Mouse (Mus musculus) embryo, embryonic 10.5 days (tissue): Measurements from ENCODE around the gene Ubl5.
"Not testable (repeated sequence)": the region's sequence is repeated elsewhere in the genome, so short reads cannot be mapped to it uniquely, and the experiment has no call there.

Source experiments
- DNase-seq: peaks from one replicate; pipeline ENCODE4 v3.0.0-alpha.2; 2015; ENCODE audit warnings: low spot score

The Ubl5 gene

DNA sequence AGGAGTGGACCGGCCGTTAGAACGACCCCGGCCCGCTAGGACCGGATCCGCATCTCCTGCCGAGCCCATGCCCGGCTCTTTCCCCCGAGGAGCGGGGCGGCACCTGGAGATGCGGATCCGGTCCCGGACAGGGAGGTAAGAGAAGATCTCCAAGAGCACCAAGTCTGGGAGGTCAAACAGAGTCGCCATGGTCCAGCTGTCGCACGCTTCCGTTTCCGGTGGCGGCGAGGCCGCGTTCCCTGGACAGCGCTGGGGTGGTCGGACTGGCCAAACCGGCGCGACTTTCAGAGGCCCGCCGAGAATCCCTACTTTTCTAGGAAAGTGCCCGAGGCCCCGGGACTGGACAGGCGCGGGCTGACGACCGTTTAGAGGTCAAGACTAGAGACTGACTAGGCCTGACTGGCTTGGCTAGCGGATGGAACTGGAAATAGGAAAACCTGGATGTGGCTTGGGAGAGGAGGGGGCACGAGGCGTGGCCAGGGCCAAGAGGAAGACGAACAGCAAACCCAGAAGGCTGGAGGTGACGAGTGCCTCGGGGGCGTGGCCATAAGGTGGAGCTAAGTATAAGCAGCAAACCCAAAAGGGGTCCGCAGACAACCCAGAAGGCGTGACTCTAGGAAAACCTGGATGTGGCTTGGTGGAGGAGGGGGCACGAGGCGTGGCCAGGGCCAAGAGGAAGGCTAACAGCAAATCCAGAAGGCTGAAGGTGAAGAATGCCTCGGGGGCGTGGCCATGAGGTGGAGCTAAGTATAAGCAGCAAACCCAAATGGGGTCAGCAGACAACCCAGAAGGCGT is at the start of gene Ubl5:
TSS of gene Ubl5 (plus strand) at position 778 of the 795 bp plus-strand sequence.
- DNase-seq = peak; percentile 98

DNA sequence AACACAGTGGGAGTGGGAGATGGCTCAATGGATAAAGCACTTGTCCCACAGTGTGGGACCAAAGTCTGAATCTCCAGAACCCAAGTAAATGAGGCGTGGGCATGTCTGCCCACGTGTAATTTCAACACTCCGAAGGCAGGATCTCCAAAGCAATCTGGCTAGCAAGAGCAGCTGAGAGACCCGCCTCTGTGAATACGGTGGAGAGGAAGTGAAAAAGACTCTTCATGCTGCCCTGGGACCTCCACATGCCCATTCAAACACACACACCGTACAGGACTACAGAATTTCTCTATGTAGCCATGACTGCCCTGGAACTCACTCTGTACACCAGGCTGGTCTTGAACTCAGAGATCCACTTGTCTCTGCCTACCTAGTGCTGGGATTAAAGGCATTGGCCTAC is 41.4 kb upstream of the Ubl5 start:
- DNase-seq = no peak

DNA sequence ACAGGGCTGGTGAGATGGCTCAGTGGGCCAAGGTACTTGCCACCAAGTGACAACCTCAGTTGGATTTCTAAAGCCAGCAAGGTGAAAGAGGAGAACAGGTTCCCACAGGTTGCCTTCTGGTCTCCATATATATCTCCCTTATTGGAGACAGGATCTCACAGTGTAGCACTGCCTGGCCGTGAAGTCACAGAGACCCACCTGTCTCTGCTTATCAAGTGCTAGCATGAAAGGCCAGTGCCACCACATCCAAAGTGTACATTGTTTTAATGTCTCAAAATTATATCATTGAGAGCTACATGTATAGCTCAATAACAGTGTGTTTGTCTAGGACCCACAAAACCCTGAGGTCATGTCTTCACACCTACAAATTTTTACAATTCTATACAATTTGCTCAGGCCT is 36.4 kb upstream of the Ubl5 start:
- no peak for DNase-seq

DNA sequence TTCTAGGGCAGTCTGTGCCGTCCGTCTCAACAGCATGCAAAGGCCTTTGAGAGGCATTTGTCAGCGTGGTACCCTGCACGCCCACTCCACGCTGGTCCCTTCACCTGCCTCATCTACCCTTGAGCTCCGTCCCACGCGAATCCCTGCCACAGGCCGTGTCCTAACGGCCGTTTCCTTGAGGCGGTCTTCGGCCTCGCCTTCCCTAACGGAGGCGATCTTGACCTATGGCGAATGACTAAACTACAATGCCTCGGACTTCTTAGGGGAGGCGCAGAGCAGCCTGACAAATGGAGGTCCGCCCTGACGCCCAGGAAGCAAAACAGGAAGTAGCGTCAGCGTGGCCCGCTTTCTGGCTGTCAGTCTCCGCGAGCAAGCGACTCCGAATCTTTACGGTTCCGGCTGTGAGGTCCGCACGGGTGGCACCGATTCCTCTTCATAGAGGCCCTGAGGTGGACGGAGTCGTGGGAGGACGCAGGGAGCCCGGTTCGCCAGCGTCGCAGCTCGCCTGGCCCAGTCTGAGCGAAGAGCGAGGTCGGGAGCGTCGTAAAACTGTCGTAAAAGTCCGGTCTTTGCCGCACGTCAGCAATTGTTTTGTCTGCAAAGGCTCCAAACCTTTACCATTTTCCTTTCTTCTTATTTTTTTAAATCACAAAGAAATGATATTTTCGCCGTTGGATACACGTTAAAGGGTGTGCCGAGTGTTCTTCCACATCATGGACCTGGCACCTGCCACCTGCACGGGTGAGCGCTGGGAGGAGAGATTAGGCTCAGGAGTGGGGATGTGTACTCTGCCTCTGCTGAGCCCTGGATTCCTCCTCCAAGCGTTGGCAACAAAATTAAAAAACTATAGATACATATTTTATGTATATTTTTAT is 35.3 kb upstream of the Ubl5 start:
- DNase-seq = peak; percentile 93

DNA sequence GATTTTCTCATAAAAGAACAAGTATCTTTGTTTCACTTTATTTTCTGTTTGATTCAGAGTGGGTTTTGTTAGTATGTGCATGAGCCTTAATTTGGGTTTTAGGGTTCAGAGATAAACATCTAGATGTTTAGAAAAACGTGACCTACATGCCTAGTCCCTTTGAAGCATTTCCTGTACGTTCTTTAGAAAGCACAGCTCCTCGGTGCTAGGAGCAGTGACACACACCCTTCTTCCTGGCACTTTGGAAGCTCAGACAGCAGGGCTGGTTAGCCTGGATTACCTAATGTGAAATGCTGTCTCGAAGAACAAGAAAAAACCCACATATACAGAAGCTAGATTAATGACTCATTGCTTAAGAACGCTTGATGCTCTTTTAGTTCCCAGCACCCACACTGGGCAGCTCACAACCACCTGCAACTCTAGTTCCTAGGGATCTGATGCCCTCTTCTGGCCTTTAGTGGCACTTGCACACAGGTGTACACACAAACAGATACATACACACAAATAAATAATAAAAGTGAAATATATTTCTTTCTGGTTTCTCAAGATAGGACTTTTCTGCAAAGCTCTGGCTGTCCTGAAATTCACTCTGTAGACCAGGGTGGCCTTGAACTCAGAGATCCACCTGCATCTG is 32.7 kb upstream of the Ubl5 start:
- no peak for DNase-seq

DNA sequence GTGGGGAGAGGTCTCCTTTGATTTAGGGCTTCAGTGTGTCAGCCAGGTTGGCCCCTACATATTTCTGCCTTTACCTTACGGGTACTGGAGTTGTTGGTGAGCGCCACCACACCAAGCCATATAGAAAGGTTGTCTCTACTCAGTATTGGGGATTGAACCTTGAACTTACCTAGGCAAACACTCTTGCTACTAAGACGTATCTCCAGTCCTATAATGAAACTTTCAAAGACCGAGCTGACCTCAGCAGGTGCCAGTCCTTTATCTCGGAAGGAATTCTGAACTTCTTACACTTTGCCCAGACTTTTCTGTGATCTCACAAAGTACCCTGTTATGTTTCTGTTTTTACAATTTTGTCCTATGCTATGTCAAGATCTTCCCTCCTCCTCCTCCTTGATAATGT is 30.7 kb upstream of the Ubl5 start:
- DNase-seq = no peak

DNA sequence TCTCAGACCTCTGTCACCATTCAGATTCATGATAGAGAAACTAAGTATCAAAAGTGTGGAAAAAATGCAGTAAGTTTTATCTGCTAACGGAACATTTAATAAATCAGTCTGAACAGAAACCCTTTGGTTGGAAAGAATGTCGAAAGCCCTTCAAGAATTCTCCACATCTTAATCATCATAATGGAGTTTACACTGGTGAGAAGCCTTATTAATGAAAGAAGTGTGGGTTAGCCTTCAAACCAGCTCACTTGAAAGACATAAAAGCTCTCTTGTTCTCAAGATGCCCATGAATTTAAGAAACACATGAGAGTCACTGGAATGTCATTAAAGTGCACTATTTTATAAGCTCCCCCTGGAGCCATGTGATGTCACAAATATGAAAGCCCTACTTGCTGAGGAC is 26.0 kb upstream of the Ubl5 start:
- no peak for DNase-seq

DNA sequence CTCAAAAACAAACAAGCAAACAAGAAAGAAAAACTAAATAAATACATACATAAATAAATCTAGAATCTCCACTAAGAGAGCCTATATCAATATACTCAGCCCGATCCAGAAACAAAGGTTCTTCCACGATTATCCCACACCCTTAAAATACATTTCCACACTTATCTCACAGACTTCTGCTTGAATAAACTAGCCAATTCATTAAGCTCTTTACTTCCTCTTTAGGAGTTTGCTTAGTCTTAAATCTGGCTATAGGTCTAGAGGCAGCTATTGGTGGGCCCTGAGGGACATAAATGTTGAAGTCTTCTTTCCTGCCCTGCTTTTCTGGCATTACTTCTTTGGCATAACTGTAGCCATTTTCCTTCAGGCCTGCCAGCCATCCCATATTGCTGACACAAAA is 11.3 kb upstream of the Ubl5 start:
- no peak for DNase-seq

DNA sequence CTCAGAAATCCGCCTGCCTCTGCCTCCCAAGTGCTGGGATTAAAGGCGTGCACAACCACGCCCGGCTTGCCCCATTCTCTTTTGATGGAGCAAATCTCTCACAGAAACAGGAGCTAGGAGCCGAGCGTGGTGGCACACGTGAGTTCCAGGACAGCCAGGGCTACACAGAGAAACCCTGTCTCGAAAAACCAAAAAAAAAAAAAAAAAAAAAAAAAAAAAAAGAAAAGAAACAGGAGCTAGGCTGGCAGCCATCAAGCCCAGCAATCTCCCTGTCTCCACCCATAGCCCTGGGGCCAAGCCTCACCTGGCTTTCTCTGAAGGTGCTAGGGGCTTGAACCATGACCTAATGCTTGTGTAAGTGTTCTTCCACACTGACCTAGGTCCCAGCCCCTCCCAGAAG is 7.0 kb upstream of the Ubl5 start:
- not testable (repeated sequence) for DNase-seq

DNA sequence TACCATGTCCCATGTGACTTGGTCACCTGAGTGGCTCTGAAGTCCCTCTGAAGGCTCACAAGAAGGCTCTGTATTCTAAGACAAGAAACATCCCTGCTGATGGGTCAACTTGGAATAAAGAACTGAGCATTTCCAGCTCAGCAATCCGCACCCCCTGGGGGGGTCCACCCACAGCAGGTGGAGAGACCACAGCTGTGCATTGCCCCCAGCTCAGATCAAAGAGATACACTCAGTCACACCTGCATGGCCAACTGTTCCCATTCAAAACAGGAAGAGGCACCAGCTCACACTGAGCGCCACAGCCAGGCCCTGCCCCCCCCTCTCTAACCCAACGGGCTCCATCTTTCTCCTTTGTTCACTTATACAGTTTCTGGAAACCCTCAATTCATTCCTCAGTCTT is 6.4 kb upstream of the Ubl5 start:
- no peak for DNase-seq

DNA sequence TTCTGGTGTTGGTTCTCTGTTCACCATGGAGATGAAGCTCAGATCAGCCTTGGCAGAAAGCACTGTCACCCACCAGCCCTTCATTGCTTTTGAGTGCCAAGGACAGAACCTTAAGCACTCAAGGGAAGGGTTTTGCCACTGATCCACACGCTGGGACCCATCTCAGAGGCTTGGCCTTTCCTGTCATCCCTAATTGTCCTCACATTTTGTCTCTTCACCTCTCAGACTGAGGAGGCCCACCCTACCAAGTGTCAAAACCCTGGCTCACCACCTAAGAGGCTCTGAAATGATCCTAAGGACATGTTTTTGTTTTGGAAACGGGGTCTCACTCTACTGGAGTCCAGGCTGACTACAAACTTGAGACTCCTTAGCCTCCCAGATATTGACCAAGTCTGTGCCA is 5.9 kb upstream of the Ubl5 start:
- DNase-seq = no peak

DNA sequence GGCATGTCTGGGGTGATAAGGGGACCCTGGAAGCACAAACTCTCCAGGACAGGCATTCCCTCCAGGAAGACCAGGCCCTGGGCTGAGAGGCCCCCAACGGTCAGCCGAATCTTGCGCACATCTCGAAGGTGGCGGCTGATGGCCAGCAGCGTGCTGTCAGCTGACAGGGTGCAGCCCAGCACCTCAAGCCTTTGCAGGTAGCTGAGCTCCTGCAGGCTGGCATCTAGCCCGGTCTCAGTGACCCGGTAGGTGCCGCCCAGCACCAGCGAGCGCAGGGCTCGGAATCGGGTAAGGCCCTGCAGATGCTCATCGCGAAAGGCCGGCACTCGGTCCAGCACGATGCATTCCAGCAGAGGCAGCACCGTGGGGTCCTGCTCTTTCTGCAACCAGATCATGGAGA is 4.1 kb upstream of the Ubl5 start:
- no peak for DNase-seq

DNA sequence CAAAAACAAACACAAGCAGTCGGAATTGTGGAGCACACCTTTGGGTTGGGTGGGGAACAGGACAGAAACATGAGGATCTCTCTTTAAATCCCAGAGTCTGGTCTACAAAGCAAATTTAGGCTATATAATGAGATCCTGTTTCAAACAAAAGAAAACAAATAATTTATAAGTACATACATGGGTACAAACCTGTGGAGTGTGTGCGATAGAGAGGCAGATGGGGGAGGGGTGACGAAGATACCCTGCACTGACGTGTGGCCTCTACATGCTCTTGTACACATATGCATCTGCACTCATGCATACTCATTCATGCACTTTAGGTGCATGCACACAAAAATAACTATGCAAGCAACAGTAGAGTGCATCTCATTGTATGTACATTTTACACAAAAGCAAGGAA is 3.2 kb upstream of the Ubl5 start:
- DNase-seq = no peak

DNA sequence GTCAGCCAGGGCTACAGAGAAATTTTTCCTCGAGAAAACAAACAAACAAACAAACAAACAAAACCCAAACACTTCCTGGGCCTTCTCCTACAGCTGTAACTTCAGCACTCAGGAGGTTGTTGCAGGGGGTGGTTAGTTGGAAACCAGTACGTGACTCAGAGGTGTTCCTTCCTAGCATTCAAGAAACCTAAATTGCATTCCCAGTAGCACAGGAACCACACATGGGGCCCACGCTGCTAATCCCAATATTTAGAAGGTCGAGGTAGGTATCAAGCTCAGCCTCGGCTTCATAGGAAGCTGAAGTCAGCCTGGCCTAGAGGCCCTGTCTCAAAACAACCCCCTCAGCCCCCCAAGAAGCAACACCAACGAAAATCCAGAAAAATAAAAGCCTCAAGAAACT is 1.2 kb upstream of the Ubl5 start:
- DNase-seq = no peak

DNA sequence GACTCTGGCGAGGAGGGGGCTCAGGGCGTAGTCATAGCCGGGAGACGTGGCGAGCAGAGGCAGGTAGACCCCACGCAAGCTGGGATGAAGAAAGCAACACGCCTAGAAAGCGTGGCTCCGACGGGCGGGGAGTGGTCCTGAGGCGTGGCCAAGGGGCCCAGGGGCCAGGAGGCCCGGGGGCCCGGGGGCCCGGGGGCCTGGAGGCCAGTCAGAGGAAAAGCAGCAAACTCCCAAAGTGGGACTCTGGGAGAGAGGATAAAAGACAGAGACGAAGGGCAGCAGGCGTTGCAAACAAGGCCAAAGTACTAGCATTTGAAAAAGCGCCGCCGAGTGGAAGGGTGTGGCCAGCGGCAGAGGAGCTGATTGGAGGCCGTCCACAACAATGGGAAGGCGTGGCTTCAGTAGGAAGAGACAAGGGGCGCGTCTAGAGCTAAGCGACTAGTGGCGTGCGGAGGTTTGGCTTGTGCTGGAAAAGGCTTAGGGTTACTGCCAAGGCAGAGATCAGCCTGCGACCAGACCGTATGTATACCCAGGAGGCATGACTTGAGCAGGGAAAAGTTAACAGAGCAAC is 303 bp downstream of the Ubl5 start:
- DNase-seq = peak; percentile 96

DNA sequence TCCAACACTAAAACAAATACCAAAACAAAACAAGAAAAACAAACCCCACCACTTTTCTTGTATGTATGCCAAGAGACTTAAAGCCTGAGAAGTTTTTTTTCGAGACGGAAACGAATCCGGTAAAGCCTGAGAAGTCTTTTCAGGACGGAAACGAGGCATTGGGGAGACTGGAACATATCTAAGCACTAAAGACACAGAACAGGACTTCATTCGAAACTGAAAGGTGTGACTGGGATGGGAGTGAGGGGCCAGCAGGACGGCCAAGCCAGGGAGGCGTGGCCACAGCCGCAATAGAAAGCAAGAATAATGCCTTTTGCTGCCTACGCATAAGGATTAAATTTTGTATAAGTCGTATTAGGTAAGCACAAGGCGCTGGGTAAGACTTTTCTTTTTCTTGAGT is 1.1 kb downstream of the Ubl5 start:
- no peak for DNase-seq

DNA sequence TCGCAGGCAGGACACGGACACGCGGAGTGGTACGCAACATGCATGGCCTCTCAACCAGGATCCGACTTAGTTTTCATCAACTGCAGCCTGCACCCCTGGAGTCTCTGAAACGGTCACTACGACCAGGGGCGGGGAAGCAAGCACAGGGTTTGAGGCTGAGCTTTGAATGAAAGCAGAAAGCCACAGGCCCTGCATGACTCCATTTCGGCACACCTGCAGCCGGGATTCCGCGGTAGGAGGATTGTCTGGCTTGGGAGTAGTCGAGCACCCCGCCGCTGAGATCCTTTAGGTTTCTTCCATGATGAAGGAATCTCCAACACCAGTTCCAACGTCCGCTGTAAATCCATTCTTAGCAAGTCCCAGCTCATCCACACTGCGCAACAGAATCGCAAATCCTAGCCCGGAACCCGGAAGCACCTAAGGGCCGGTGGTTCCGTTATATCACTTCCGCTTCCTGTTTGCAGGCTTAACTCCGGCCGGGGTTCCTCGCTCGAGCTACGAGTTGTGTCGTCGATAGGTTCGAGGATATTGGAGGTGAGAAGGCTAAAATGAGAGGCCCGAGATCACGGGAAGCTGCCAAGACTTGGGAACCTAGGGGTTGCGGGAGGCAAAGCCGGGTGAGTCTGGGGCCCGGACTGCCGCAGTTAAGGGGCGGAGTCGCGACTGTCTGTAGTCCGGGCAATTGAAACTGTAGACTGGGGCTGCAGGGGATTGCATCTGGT is 1.8 kb downstream of the Ubl5 start, which contains the start of gene Fbxl12:
TSS of gene Fbxl12 (minus strand) at position 408 of the 722 bp plus-strand sequence.
- DNase-seq = peak; percentile 92

DNA sequence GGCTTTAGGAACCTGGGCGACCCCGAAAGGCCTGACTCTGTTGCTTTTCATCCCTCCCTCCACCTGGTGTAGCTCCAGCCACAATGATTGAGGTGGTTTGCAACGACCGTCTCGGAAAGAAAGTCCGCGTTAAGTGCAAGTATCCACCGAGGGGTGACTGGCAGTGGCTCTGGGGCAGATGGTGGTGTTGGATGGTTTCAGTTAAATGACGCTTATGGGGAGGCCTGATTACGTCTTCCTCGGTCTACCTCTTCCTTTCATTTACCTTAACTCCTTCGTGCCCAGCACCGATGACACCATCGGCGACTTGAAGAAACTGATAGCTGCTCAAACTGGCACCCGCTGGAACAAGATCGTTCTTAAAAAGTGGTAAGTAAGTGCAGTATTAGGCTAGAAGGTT is 2.4 kb downstream of the Ubl5 start:
- no peak for DNase-seq

DNA sequence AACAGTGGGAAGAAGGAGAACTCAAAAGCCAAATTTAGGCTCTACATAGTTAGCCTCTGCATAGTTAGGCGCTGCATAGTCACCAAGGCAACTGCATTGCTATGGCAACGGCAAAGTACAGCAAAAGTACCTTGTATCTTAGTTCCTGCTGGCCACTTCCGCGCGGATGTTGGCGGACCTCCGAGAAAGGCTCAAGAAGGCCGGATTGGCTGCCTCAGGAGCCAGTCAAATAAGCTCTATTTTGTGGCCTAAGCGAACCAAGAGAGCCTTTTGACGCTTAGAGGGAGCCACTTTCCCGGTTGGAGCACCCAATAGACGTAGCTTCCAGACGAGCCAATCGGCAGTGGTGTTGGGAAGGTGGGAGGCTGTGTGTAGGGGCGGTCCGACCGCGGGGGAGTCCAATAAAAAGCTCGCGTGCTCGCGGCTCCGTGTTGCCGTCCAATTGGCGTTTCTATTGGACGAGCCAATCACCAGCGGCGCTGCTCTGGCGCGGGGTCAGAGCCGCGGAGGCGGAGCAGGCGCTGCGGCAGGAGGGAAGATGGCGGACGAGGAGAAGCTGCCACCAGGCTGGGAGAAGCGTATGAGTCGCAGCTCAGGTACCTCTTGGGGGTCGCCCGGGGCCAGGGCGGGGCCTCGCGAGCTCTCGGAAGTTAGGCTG is 9.1 kb downstream of the Ubl5 start, which contains the start of gene Pin1:
TSS of gene Pin1 (plus strand) at position 494 of the 658 bp plus-strand sequence.
- peak; percentile 99 for DNase-seq

DNA sequence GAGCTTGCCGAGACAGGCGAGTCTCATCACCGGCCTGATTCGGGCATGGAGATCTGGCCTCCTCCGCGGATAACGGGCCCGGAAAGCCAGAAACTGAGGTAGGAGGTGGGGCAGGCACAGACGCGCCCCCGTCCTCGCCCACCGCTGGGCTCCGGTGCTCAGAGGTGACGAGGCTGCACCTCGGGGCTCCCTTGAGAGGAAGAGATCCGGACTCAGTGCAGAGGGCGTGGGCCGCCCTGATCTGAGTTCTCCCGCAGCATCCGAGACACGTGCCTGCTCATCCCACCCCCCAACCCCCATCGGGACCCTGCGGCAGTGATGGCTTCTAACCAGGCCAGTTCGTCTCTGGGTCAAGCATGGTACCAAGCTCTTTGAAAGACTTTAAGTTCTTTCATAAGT is 9.6 kb downstream of the Ubl5 start:
- DNase-seq = peak; percentile 33

DNA sequence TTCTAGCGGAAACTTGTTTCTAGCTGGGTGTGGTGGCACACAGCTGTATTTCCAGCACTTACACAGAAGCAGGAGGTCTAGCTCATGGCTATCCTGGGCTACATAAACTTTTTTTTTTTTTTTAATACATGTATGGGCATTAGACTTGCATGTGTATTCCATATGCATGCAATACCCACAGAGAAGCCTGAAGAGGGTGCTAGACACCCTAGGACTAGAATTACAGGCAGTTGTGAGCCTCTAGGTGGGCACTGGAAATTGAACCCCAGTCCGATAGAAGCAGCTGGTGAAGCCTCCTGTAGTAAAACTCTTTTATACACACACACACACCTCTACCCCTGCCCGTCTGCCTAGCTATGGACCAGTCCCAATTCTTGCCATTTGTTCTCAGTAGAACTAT is 11.2 kb downstream of the Ubl5 start:
- no peak for DNase-seq
